Mouse (Mus musculus): ENCODE data around the gene Senp1.

DNA sequence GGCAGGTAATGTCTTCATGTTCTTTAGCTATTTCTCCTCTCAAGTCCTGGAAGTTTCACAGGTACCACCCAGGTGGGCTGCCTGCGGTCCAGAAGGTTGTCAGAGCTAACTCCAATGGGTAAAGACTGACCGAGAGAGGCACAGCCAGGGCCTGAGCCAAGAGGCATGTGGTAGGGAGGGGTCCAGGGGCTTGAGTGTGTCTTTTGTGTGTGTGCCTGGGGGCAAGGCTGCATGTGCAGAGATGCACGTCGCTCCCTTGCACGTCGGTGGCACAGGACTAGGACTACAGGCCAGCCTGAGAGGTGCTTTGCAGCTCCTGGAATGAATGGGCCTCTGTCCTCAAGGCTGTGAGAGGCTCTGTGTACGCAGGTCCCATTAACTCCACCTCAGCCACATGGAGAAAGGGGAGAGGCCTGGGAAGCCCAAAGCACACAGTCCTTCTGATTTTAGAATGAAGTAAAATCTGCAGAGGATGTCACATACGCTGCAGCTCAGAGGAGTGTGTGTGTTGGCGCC is 60.3 kb downstream of the Senp1 start:
- no peak for TF ChIP-seq POLR2A (IDR thresholded peaks at IDR 0.05; ENCODE audit: control insufficient read depth, extremely low read depth, insufficient read depth, low read length, poor library complexity)
- TF ChIP-seq CTCF (IDR thresholded peaks at IDR 0.05; ENCODE audit: borderline replicate concordance, control insufficient read depth, extremely low read depth, insufficient read depth, low read length, poor library complexity) = no peak

All from thymus, adult 2 months (tissue).